Mouse (Mus musculus): Measurements from ENCODE around the gene Pkd1l3.

Gene Pkd1l3

GRCm38 (mm10) chr8:109635146-109635545 lies 20.8 kb downstream of the Pkd1l3 start:
- no peak for DNase-seq

GRCm38 (mm10) chr8:109638851-109639250 lies 24.5 kb downstream of the Pkd1l3 start:
- DNase-seq = no peak

GRCm38 (mm10) chr8:109640410-109640809 lies 26.1 kb downstream of the Pkd1l3 start:
- no peak for DNase-seq

- no peak for DNase-seq
Observed at GRCm38 (mm10) chr8:109641236-109641635, 26.9 kb downstream of the Pkd1l3 start.

- DNase-seq = peak; percentile 44
Observed at GRCm38 (mm10) chr8:109647331-109647730, 33.0 kb downstream of the Pkd1l3 start.

- no peak for DNase-seq
Observed at GRCm38 (mm10) chr8:109648469-109648868, 34.2 kb downstream of the Pkd1l3 start.

GRCm38 (mm10) chr8:109650801-109651200 lies 36.5 kb downstream of the Pkd1l3 start:
- DNase-seq = no peak

GRCm38 (mm10) chr8:109656860-109657259 lies 42.5 kb downstream of the Pkd1l3 start:
- peak; percentile 61 for DNase-seq

- peak; percentile 72 for DNase-seq
Observed at GRCm38 (mm10) chr8:109662328-109662727, 48.0 kb downstream of the Pkd1l3 start.

GRCm38 (mm10) chr8:109666616-109667015 lies 52.3 kb downstream of the Pkd1l3 start:
- no peak for DNase-seq

- no peak for DNase-seq
Observed at GRCm38 (mm10) chr8:109672656-109673055, 58.3 kb downstream of the Pkd1l3 start.

- no peak for DNase-seq
Observed at GRCm38 (mm10) chr8:109673596-109673995, 59.3 kb downstream of the Pkd1l3 start.

GRCm38 (mm10) chr8:109675896-109676643 lies 61.8 kb downstream of the Pkd1l3 start:
- DNase-seq = peak; percentile 74

GRCm38 (mm10) chr8:109681535-109681934 lies 67.2 kb downstream of the Pkd1l3 start:
- no peak for DNase-seq

GRCm38 (mm10) chr8:109682120-109682519 lies 67.8 kb downstream of the Pkd1l3 start:
- DNase-seq = no peak

GRCm38 (mm10) chr8:109687248-109687647 lies 72.9 kb downstream of the Pkd1l3 start:
- no peak for DNase-seq

- no peak for DNase-seq
Observed at GRCm38 (mm10) chr8:109691769-109692168, 77.5 kb downstream of the Pkd1l3 start.

GRCm38 (mm10) chr8:109692443-109693145 lies 78.3 kb downstream of the Pkd1l3 start:
- no peak for DNase-seq

GRCm38 (mm10) chr8:109693146-109693900 lies 79.0 kb downstream of the Pkd1l3 start, which contains the start of gene Ist1:
Gene Ist1, minus strand, starts transcription at chr8:109693260.
- DNase-seq = peak; percentile 97

- no peak for DNase-seq
Observed at GRCm38 (mm10) chr8:109694154-109694553, 79.8 kb downstream of the Pkd1l3 start.

- DNase-seq = no peak
Observed at GRCm38 (mm10) chr8:109697754-109698153, 83.4 kb downstream of the Pkd1l3 start.

- DNase-seq = no peak
Observed at GRCm38 (mm10) chr8:109698477-109698876, 84.2 kb downstream of the Pkd1l3 start.

GRCm38 (mm10) chr8:109704565-109705319 lies 90.4 kb downstream of the Pkd1l3 start:
- peak; percentile 17 for DNase-seq
